In genomic region chr6:82780369-82780768, GRCm38 (mm10) we compare ENCODE assay signal across 25 mouse cellular contexts. TPM values are rescaled to one million over a fixed set of nuclear protein-coding genes. Genes with fewer than 3 reads are reported as not detected.
DNase-seq lines count a peak whose midpoint lies in the region; ATAC-seq and TF ChIP-seq lines count a peak whose summit lies in the region.
"Had no signal": no experiment of that assay in that cellular context is flagged by ENCODE, and none has a peak within 500 bp of the region (broad histone marks: within the 10 kb centered on the region; RNA-seq: fewer than 3 reads in every experiment).

No protein-coding gene starts in this region.

- no peak overlapping the region for H3K9ac ChIP-seq in intestine, embryonic 14.5 days (ENCODE audit: low read length)
- no peak overlapping the region for H3K9ac ChIP-seq in intestine, embryonic 15.5 days
- H3K9ac ChIP-seq in CH12.LX (ENCODE audit: insufficient read depth, low read depth): peak overlapping the region; percentile 53; the same call in 1 of the 2 replicates
- H3K9ac ChIP-seq: embryonic facial prominence, embryonic 12.5 days; embryonic facial prominence, embryonic 15.5 days; forebrain, postnatal 0 days; hindbrain, embryonic 13.5 days had no signal

- H3K27ac ChIP-seq in intestine, embryonic 14.5 days (ENCODE audit: low read depth): no peak overlapping the region
- no peak overlapping the region for H3K27ac ChIP-seq in intestine, embryonic 15.5 days
- H3K27ac ChIP-seq in CH12.LX (ENCODE audit: insufficient read depth, low read depth): no peak overlapping the region
- H3K27ac ChIP-seq: embryonic facial prominence, embryonic 12.5 days; embryonic facial prominence, embryonic 15.5 days; gastrocnemius, adult 2 months; hindbrain, embryonic 10.5 days; hindbrain, embryonic 13.5 days had no signal

- no peaks in the 10 kb centered on the region for H3K9me3 ChIP-seq in intestine, embryonic 14.5 days (ENCODE audit: control insufficient read depth, low read length)
- H3K9me3 ChIP-seq in intestine, embryonic 15.5 days: no peaks in the 10 kb centered on the region
- peaks cover 2% of the 10 kb centered on the region for H3K9me3 ChIP-seq in CH12.LX (replicated peaks; ENCODE audit: low read length)
- H3K9me3 ChIP-seq in megakaryocyte, embryonic 14.5 days: peaks cover 8% of the 10 kb centered on the region
- H3K9me3 ChIP-seq: embryonic facial prominence, embryonic 12.5 days; embryonic facial prominence, embryonic 15.5 days; hindbrain, embryonic 10.5 days; hindbrain, embryonic 13.5 days had no signal

- WGBS in intestine, embryonic 14.5 days: 58% methylated on average over 4 of the region's 4 CpGs
- WGBS in intestine, embryonic 15.5 days: 64% methylated on average over 4 of the region's 4 CpGs

- no peak overlapping the region for H3K4me3 ChIP-seq in intestine, embryonic 14.5 days (ENCODE audit: low read depth, low read length)
- H3K4me3 ChIP-seq in intestine, embryonic 15.5 days (replicated peaks): no peak overlapping the region
- no peak overlapping the region for H3K4me3 ChIP-seq in CH12.LX (replicated peaks in 1 of 3; ENCODE audit: low read depth in 2 of 3, low read length in 2 of 3, poor library complexity in 1 of 3)
- peak overlapping the region; percentile 48 for H3K4me3 ChIP-seq in megakaryocyte, embryonic 14.5 days (replicated peaks)
- H3K4me3 ChIP-seq: embryonic facial prominence, embryonic 12.5 days; embryonic facial prominence, embryonic 15.5 days; gastrocnemius, adult 2 months; hindbrain, embryonic 10.5 days; hindbrain, embryonic 13.5 days had no signal

- TF ChIP-seq RAD21 in CH12.LX (IDR thresholded peaks at IDR 0.05; ENCODE audit: low read depth, low read length): no peak

- TF ChIP-seq CTCF in CH12.LX (conservative IDR thresholded peaks at IDR 0.05 in 1 of 2, IDR thresholded peaks at IDR 0.05 in 1 of 2; ENCODE audit: low read depth in 2 of 2, low read length in 2 of 2): no peak

- dilution Hi-C loops in CH12.LX (cut with MboI; ENCODE audit: extremely low pct_ligation_motif_present, extremely low pct_unique_long_range_greater_than_20kb, low sequenced_read_pairs): no loop called here

- TF ChIP-seq POLR2A in CH12.LX (IDR thresholded peaks at IDR 0.05; ENCODE audit: low read depth, low read length): no peak

- H3K27me3 ChIP-seq in intestine, embryonic 14.5 days (replicated peaks; ENCODE audit: control insufficient read depth, insufficient read depth, low read length): no peaks in the 10 kb centered on the region
- H3K27me3 ChIP-seq in intestine, embryonic 15.5 days (replicated peaks): no peaks in the 10 kb centered on the region
- H3K27me3 ChIP-seq in CH12.LX (replicated peaks): peaks cover 4% of the 10 kb centered on the region
- peaks cover 24% of the 10 kb centered on the region for H3K27me3 ChIP-seq in megakaryocyte, embryonic 14.5 days (replicated peaks)
- H3K27me3 ChIP-seq: embryonic facial prominence, embryonic 12.5 days; embryonic facial prominence, embryonic 15.5 days had no signal

- no peaks in the 10 kb centered on the region for H3K36me3 ChIP-seq in intestine, embryonic 14.5 days (ENCODE audit: control insufficient read depth, insufficient read depth, low read length)
- no peaks in the 10 kb centered on the region for H3K36me3 ChIP-seq in intestine, embryonic 15.5 days
- H3K36me3 ChIP-seq in CH12.LX (replicated peaks in 1 of 2; ENCODE audit: control insufficient read depth in 1 of 2, insufficient read depth in 1 of 2, low read length in 1 of 2): no peaks in the 10 kb centered on the region
- H3K36me3 ChIP-seq in megakaryocyte, embryonic 14.5 days (replicated peaks; ENCODE audit: low read length): no peaks in the 10 kb centered on the region
- H3K36me3 ChIP-seq: embryonic facial prominence, embryonic 12.5 days; embryonic facial prominence, embryonic 15.5 days; hindbrain, embryonic 10.5 days; hindbrain, embryonic 13.5 days had no signal

- TF ChIP-seq EP300 in CH12.LX (IDR thresholded peaks at IDR 0.05; ENCODE audit: low read length): no peak

- H3K4me2 ChIP-seq in intestine, embryonic 14.5 days (ENCODE audit: low read length): no peak overlapping the region
- no peak overlapping the region for H3K4me2 ChIP-seq in intestine, embryonic 15.5 days (replicated peaks)
- H3K4me2 ChIP-seq in CH12.LX (ENCODE audit: insufficient read depth, low read depth, poor library complexity, severe bottlenecking): peak overlapping the region; percentile 89
- H3K4me2 ChIP-seq: embryonic facial prominence, embryonic 12.5 days; embryonic facial prominence, embryonic 15.5 days; heart, embryonic 11.5 days; hindbrain, embryonic 13.5 days had no signal

- peak; percentile 38 for DNase-seq in intestine, embryonic 14.5 days (ENCODE audit: low spot score)
- no peak for DNase-seq in CH12.LX (ENCODE audit: extremely low read depth)
- no peak for DNase-seq in layer of hippocampus, postnatal 25 days (ENCODE audit: extremely low spot score in 1 of 2, low spot score in 1 of 2)
- DNase-seq in cerebellum, adult 9-10 months: no peak
- no peak for DNase-seq in natural killer cell, adult 2 months (ENCODE audit: low spot score in 2 of 2)
- DNase-seq: adrenal gland, postnatal 10 days; cerebellum, adult 11-12 months; cerebellum, adult 8-10 months; cerebellum, postnatal 14 days; forebrain, postnatal 0 days; gastrocnemius, adult 2 months; gastrocnemius, postnatal 14 days had no signal

- H3K79me2 ChIP-seq in CH12.LX (replicated peaks; ENCODE audit: control insufficient read depth, extremely low read depth, insufficient read depth, poor library complexity, severe bottlenecking): no peaks in the 10 kb centered on the region

- no peaks in the 10 kb centered on the region for H3K4me1 ChIP-seq in intestine, embryonic 14.5 days (replicated peaks; ENCODE audit: control insufficient read depth, insufficient read depth, low read length)
- no peaks in the 10 kb centered on the region for H3K4me1 ChIP-seq in intestine, embryonic 15.5 days (replicated peaks)
- H3K4me1 ChIP-seq in CH12.LX (ENCODE audit: control insufficient read depth in 1 of 2, insufficient read depth in 2 of 2): peaks cover 10 to 25% of the 10 kb centered on the region in 2 experiments
- H3K4me1 ChIP-seq in megakaryocyte, embryonic 14.5 days: peaks cover 27% of the 10 kb centered on the region
- H3K4me1 ChIP-seq: embryonic facial prominence, embryonic 12.5 days; embryonic facial prominence, embryonic 15.5 days; hindbrain, embryonic 13.5 days had no signal

- in situ Hi-C loops in CH12.LX (cut with MboI; ENCODE audit: low pct_ligation_motif_present, low pct_unique_long_range_greater_than_20kb, low sequenced_read_pairs): no loop called here

- ATAC-seq in intestine, embryonic 14.5 days (replicated peaks; ENCODE audit: low FRiP score, low TSS enrichment, low read depth): no peak
- no peak for ATAC-seq in intestine, embryonic 15.5 days
- ATAC-seq in granulocyte monocyte progenitor cell, adult 5-6 weeks (replicated peaks; ENCODE audit: poor library complexity, severe bottlenecking): peak; percentile 72
- ATAC-seq: activated CD4-positive, CD25-positive, alpha-beta regulatory T cell, adult 4 months; CD4-positive, CD25-positive, alpha-beta regulatory T cell, adult 4 months; forebrain, embryonic 14.5 days; forebrain, postnatal 0 days; hindbrain, embryonic 16.5 days; intestine, postnatal 0 days had no signal

TF ChIP-seq in CH12.LX, 34 proteins besides CTCF, POLR2A, EP300 and RAD21:
- TF ChIP-seq POLR2AphosphoS2 (IDR thresholded peaks at IDR 0.05; ENCODE audit: low read depth, low read length): no peak
- TF ChIP-seq MAFK (IDR thresholded peaks at IDR 0.05; ENCODE audit: insufficient replicate concordance, low read length): no peak
- no peak for TF ChIP-seq PAX5 (IDR thresholded peaks at IDR 0.05; ENCODE audit: low read length)
TF ChIP-seq in CH12.LX: peak in this region for 0.

RNA-seq across cellular contexts. Expression of gene Hk2, which starts 6.1 kb away (rescaled TPM):
- 31.9 and 32.3 TPM in 2 replicates for polyA plus RNA-seq in intestine, embryonic 14.5 days (2014; fragmentation: Nextera tagmentation; extraction: Ambion mirVana)
- 18.8 and 22.0 TPM in 2 replicates for polyA plus RNA-seq in intestine, embryonic 15.5 days (2015; fragmentation: Nextera tagmentation; extraction: Ambion mirVana)
- total RNA-seq in CH12.LX (2012; rRNA removed) (127 and 149 TPM in 2 replicates), CH12.LX (2014; rRNA removed) (56.0 and 64.2 TPM in 2 replicates)
- 68.4 and 75.3 TPM in 2 replicates for polyA plus RNA-seq in CH12.LX (2012; ENCODE audit: insufficient read length, low read depth)
- 38.6 and 70.1 TPM in 2 replicates for total RNA-seq in granulocyte monocyte progenitor cell, adult 5-6 weeks (2014; fragmentation: Nextera tagmentation)
- 62.0 and 76.5 TPM in 2 replicates for total RNA-seq in granulocyte monocyte progenitor cell, adult 5-6 weeks (2017)
- polyA plus RNA-seq in megakaryocyte, embryonic 14.5 days (2012; ENCODE audit: insufficient read depth, low replicate concordance): 7.6 and 8.6 TPM in 2 replicates
- total RNA-seq in layer of hippocampus, postnatal 25 days (2021): 1 to 10 TPM; 7.1 to 8.8 TPM
